1 mouse cellular context compared by ENCODE assay signal in the genomic region with DNA sequence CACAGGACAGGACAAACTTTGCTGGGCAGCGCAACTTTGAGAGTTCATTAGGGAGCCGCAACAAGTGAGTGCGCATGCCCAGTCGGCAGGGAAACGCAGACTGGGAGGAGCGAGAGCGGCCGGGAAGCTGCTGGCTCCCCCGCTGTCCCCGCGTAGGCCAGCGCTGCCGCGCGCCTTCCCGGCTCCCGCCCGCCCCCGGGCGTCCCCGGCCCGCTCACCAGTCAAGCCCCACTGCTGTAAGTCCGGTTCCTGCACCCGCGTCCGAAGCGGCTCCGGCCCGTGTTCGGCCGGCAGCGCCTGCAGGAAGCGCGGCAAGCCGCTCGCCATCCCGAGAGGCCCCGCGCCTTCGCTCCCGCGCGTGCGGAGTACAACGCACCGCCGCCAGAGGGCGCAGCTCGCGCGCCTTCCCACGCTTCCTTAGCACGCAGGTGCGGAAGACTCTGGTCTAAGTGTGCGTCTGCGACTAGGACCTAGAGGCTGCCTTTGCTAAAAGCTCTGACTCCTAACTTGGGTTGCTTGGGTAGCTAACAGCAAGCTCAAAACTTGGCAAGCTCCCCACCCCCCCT.
A peak's percentile ranks its signal among the peaks of the same experiment; 100 is the strongest.
TF ChIP-seq lines count a peak whose summit lies in the region.

TSS of gene Chd1l (minus strand) at position 359 of the 566 bp plus-strand sequence.

TF ChIP-seq in CH12.LX, 34 proteins besides CTCF, POLR2A, EP300 and RAD21 (continued from another document):
- TF ChIP-seq CHD1 (IDR thresholded peaks at IDR 0.05; ENCODE audit: low read depth, low read length) = no peak
- TF ChIP-seq RCOR1 (conservative IDR thresholded peaks at IDR 0.05; ENCODE audit: low read depth, low read length) = 0 out of 2 replicates have a peak, but pooled peaks have one; percentile 31
- peak; percentile 84 for TF ChIP-seq BHLHE40 (IDR thresholded peaks at IDR 0.05; ENCODE audit: low read depth, low read length)
- peak; percentile 73 for TF ChIP-seq HCFC1 (IDR thresholded peaks at IDR 0.05; ENCODE audit: low read depth, low read length)
- TF ChIP-seq USF2 (conservative IDR thresholded peaks at IDR 0.05; ENCODE audit: low read depth, low read length) = no peak
- no peak for TF ChIP-seq MAZ (IDR thresholded peaks at IDR 0.05; ENCODE audit: low read depth, low read length)
- no peak for TF ChIP-seq JUN (IDR thresholded peaks at IDR 0.05; ENCODE audit: insufficient read depth, low read depth, low read length)
- TF ChIP-seq POLR2AphosphoS2 (IDR thresholded peaks at IDR 0.05; ENCODE audit: low read depth, low read length) = no peak
- no peak for TF ChIP-seq JUND (conservative IDR thresholded peaks at IDR 0.05; ENCODE audit: low read depth, low read length)
- TF ChIP-seq MAFK (IDR thresholded peaks at IDR 0.05; ENCODE audit: insufficient replicate concordance, low read length) = no peak
- TF ChIP-seq E2F4 (IDR thresholded peaks at IDR 0.05; ENCODE audit: insufficient replicate concordance, low read depth, low read length) = peak; percentile 88; the same call in 1 of the 2 replicates
- TF ChIP-seq TBP (conservative IDR thresholded peaks at IDR 0.05; ENCODE audit: low read depth, low read length) = 0 out of 2 replicates have a peak, but pooled peaks have one; percentile 44
- no peak for TF ChIP-seq CHD2 (IDR thresholded peaks at IDR 0.05; ENCODE audit: low read length)
- no peak for TF ChIP-seq KAT2A (IDR thresholded peaks at IDR 0.05; ENCODE audit: insufficient replicate concordance, low read length)
